Mouse (Mus musculus): Measurements from ENCODE around the gene Il1rapl1. TPM values are rescaled to one million over a fixed set of nuclear protein-coding genes. Genes with fewer than 3 reads are reported as not detected.

The Il1rapl1 gene
- polyA plus RNA-seq, 1 experiment = not detected

DNA sequence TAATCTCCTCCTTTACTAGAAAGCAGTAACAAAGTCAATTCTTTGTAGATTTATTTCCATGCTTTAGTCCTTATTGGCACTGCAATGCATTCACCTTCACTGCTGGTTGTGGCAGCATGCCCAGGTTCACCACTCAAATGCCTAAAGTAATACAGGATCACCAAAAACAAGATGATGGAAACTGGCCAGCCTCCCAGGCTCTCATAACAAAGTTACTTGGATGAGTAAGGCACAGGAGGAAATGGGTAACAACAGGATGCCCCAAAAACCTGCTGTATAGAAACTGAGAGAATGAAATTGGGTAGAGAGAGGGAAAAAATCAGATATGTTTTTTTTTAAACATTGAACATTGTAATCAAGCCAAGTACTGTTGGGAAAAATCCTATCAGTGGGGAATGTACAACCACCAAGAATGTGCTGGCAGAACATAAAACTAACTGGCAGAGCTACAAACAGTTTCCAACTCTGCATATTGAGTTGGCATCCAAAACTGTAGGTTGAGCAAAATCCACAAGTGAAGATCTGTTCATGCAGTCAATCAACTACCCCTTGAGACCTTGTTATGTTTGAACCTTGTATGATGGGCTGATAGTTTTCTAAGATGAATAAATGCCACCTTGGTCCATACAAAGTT, 21.4 kb downstream of the Il1rapl1 start:
- TF ChIP-seq CTCF (IDR thresholded peaks at IDR 0.05; ENCODE audit: control insufficient read depth, insufficient read depth, low read length) = no peak
- TF ChIP-seq POLR2A (IDR thresholded peaks at IDR 0.05; ENCODE audit: borderline replicate concordance, control insufficient read depth, low read depth, low read length) = no peak
- no peaks in the 10 kb centered on the region for H3K4me1 ChIP-seq (ENCODE audit: control insufficient read depth, insufficient read depth, low read length)
- no peak overlapping the region for H3K27ac ChIP-seq (ENCODE audit: control insufficient read depth, insufficient read depth, low read depth, low read length, poor library complexity)
- no peak overlapping the region for H3K4me3 ChIP-seq (replicated peaks; ENCODE audit: control insufficient read depth, low read depth, low read length)

DNA sequence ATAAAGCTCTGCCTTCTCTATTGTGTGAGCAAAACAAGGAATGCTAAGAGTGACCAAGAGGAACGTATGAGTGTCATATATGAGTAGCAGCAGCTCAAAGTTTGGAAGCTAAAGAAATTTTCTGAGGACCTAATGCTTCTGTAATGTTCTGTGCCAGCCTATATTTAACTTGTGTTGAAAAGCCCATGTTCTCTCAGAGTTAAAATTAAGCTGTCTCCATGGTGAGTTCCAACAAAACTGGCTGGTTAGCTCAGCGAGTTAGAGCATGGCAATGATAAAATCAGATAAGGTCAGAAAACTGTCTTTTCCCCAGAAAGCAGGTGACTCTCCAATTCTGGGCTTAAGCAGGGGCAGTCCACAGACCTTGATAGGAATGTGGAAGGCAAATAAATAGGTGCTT, 25.6 kb downstream of the Il1rapl1 start:
- H3K4me1 ChIP-seq (ENCODE audit: control insufficient read depth, insufficient read depth, low read length) = no peaks in the 10 kb centered on the region
- no peak overlapping the region for H3K27ac ChIP-seq (ENCODE audit: control insufficient read depth, insufficient read depth, low read depth, low read length, poor library complexity)
- TF ChIP-seq CTCF (IDR thresholded peaks at IDR 0.05; ENCODE audit: control insufficient read depth, insufficient read depth, low read length) (no peak), POLR2A (IDR thresholded peaks at IDR 0.05; ENCODE audit: borderline replicate concordance, control insufficient read depth, low read depth, low read length) (no peak)
- H3K4me3 ChIP-seq (replicated peaks; ENCODE audit: control insufficient read depth, low read depth, low read length) = no peak overlapping the region
- 51% methylated on average over 2 of the region's 2 CpGs for WGBS

DNA sequence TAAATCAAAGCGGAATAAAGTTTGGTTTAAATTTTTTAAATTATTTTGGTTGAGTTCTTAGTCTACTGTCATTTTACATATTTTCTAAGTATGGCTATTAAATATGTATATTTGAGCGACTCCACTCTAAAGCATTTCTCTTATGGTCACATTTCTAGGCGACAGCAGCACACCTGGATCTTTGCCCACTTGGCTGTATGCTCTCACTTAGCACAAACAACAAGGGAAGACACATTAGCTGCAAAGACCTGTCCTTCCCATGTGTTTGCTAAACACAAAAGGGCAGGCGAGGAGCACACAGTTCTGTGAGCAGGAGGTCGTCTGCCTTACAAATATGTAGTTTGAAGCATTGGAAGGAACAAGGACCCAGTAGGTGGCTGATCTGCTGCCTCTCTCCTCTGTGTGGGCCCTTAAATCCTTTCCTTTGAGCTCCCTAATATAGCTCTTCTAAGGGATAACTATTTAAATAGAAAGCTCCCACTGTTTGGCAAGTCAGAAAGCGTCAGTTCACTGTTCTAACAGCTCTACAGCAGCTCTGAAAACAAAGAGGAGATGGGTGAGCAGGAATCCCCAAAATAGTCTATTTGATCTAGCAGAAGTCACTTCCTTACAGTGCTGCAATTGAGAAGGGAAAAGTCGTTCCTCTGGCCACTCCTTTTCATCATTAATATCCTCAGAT, 42.6 kb downstream of the Il1rapl1 start:
- no peak for TF ChIP-seq POLR2A (IDR thresholded peaks at IDR 0.05; ENCODE audit: borderline replicate concordance, control insufficient read depth, low read depth, low read length)
- H3K4me3 ChIP-seq (replicated peaks; ENCODE audit: control insufficient read depth, low read depth, low read length) = no peak overlapping the region
- WGBS = 47% methylated on average over 7 of the region's 7 CpGs

DNA sequence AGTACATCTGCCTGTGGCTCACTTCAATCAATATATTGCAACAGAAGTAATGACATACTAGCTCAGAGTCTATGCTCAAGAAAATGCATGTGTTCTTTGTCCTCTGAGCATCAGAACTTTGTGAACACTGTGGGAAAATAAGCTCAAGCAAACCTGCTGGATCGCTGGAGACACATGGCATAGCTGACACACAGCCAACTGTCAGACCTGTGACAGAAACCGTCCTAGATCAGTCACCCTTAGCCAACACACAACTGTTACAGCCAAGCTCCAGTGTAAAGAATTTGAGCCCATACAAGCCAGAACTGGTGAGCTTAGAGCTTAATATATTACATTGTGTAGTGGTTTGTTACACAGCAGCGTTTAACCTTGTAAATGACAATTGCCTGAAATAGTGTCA, 45.1 kb downstream of the Il1rapl1 start:
- Histone ChIP-seq H3K4me1 (ENCODE audit: control insufficient read depth, insufficient read depth, low read length) (no peaks in the 10 kb centered on the region), H3K4me3 (replicated peaks; ENCODE audit: control insufficient read depth, low read depth, low read length) (no peak overlapping the region), H3K27ac (ENCODE audit: control insufficient read depth, insufficient read depth, low read depth, low read length, poor library complexity) (no peak overlapping the region)
- WGBS = 70% methylated on average over 3 of the region's 3 CpGs
- TF ChIP-seq POLR2A (IDR thresholded peaks at IDR 0.05; ENCODE audit: borderline replicate concordance, control insufficient read depth, low read depth, low read length) = no peak
- no peak for TF ChIP-seq CTCF (IDR thresholded peaks at IDR 0.05; ENCODE audit: control insufficient read depth, insufficient read depth, low read length)

More for the DNA sequence above, 42.6 kb downstream of the Il1rapl1 start:
- Histone ChIP-seq H3K4me1 (ENCODE audit: control insufficient read depth, insufficient read depth, low read length) (no peaks in the 10 kb centered on the region), H3K27ac (ENCODE audit: control insufficient read depth, insufficient read depth, low read depth, low read length, poor library complexity) (no peak overlapping the region)

DNA sequence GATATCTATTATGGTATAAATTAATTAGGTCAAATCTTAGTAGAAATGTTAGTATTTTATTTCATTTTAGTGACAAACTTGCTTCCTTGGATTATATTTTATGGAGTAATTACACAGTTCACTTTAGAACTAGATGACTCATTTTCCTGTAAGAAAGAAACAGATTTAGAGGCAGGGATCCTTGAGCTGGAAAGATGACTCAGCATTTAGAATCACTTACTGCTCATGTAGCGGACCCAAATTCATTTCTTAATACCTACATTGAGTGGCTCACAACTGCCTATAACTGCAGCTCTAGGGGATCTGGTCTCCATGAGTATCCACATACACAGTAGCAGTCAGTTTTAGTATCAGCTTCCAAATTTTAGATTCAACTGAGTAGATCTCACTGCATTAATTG, 71.9 kb downstream of the Il1rapl1 start:
- Histone ChIP-seq H3K27ac (ENCODE audit: control insufficient read depth, insufficient read depth, low read depth, low read length, poor library complexity) (no peak overlapping the region), H3K4me1 (ENCODE audit: control insufficient read depth, insufficient read depth, low read length) (no peaks in the 10 kb centered on the region), H3K4me3 (replicated peaks; ENCODE audit: control insufficient read depth, low read depth, low read length) (no peak overlapping the region)
- WGBS = 64% methylated on average over 1 of the region's 1 CpGs
- TF ChIP-seq POLR2A (IDR thresholded peaks at IDR 0.05; ENCODE audit: borderline replicate concordance, control insufficient read depth, low read depth, low read length) (no peak), CTCF (IDR thresholded peaks at IDR 0.05; ENCODE audit: control insufficient read depth, insufficient read depth, low read length) (no peak)

DNA sequence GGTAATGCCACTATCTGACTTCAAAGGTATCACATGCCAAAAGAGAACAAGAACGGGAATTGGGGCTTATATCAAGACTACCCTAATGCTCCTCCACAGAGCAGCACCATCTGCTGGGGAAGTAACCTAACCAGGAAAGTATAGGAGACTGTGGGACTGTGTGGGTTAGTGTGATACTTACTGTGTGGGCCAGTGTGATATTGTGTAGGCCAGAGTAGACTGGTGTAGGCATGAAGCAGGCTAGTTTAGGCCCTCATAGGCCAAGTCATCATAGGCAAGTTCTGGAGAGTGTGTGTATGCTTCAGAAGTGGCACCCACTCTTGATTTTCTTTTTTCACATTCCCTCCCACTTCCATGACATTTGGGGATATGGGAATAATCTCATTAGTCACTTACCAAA, 76.5 kb downstream of the Il1rapl1 start:
- WGBS = 43% methylated on average over 1 of the region's 1 CpGs
- Histone ChIP-seq H3K27ac (ENCODE audit: control insufficient read depth, insufficient read depth, low read depth, low read length, poor library complexity) (no peak overlapping the region), H3K4me1 (ENCODE audit: control insufficient read depth, insufficient read depth, low read length) (no peaks in the 10 kb centered on the region), H3K4me3 (replicated peaks; ENCODE audit: control insufficient read depth, low read depth, low read length) (no peak overlapping the region)
- TF ChIP-seq CTCF (IDR thresholded peaks at IDR 0.05; ENCODE audit: control insufficient read depth, insufficient read depth, low read length) = no peak
- no peak for TF ChIP-seq POLR2A (IDR thresholded peaks at IDR 0.05; ENCODE audit: borderline replicate concordance, control insufficient read depth, low read depth, low read length)

DNA sequence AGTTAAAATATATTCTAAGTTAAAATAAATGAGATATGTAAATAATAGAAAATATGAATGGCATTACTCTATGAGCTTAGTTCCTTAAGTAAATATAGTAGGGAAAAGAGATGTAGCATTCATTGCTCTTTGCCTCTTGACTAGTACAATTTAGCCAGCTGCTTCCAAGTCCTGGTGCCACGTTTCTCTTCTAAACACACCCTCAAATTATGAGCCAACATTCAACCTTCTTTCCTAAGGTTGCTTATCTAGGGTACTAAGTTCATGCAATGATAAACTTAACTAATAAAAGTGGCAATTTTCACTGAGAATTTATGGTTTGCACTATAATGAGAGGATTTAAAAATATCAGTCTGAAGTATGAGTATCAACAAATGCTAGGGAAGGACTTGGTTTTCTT, 218.3 kb downstream of the Il1rapl1 start:
- Histone ChIP-seq H3K4me1 (ENCODE audit: control insufficient read depth, insufficient read depth, low read length) (no peaks in the 10 kb centered on the region), H3K27ac (ENCODE audit: control insufficient read depth, insufficient read depth, low read depth, low read length, poor library complexity) (no peak overlapping the region), H3K4me3 (replicated peaks; ENCODE audit: control insufficient read depth, low read depth, low read length) (no peak overlapping the region)
- 74% methylated on average over 1 of the region's 1 CpGs for WGBS
- no peak for TF ChIP-seq CTCF (IDR thresholded peaks at IDR 0.05; ENCODE audit: control insufficient read depth, insufficient read depth, low read length)
- no peak for TF ChIP-seq POLR2A (IDR thresholded peaks at IDR 0.05; ENCODE audit: borderline replicate concordance, control insufficient read depth, low read depth, low read length)

DNA sequence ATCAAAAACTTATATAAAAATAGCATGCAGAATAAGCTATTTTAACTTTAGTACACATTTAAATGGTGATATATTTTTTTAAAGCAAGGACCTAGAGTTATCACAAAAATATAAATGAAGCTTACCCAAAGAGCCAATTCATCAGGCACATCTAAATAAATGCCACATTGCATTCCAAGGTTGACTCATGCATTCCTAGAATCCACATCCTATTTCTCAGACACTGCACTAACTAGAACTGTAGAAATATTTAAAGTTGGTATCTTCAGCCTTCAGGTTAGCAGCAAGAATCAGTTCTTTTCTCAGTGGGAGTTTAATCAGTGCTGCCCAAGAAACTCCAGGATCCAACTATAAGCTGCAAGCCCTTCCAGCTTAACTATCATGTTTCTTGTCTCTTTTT, 223.5 kb downstream of the Il1rapl1 start:
- Histone ChIP-seq H3K4me1 (ENCODE audit: control insufficient read depth, insufficient read depth, low read length) (no peaks in the 10 kb centered on the region), H3K27ac (ENCODE audit: control insufficient read depth, insufficient read depth, low read depth, low read length, poor library complexity) (no peak overlapping the region), H3K4me3 (replicated peaks; ENCODE audit: control insufficient read depth, low read depth, low read length) (no peak overlapping the region)
- TF ChIP-seq CTCF (IDR thresholded peaks at IDR 0.05; ENCODE audit: control insufficient read depth, insufficient read depth, low read length) (no peak), POLR2A (IDR thresholded peaks at IDR 0.05; ENCODE audit: borderline replicate concordance, control insufficient read depth, low read depth, low read length) (no peak)
